Mouse (Mus musculus) bone marrow, adult 2 months (tissue): ENCODE results near the gene Olfr875.

ENCODE experiments used
- CTCF ChIP-seq: fragments of 200-500 bp; IDR thresholded peaks from 2 replicates; pipeline ENCODE4 v1.5.1; 2011; ENCODE audit warnings: low read length, control low read depth; ENCODE audit not compliant: control insufficient read depth, insufficient read depth
- POLR2A ChIP-seq: fragments of 200-500 bp; IDR thresholded peaks from 2 replicates; pipeline ENCODE4 v1.6.1; 2011; ENCODE audit warnings: low read depth, mild to moderate bottlenecking, control low read depth, low read length, borderline replicate concordance; ENCODE audit not compliant: control insufficient read depth

DNA sequence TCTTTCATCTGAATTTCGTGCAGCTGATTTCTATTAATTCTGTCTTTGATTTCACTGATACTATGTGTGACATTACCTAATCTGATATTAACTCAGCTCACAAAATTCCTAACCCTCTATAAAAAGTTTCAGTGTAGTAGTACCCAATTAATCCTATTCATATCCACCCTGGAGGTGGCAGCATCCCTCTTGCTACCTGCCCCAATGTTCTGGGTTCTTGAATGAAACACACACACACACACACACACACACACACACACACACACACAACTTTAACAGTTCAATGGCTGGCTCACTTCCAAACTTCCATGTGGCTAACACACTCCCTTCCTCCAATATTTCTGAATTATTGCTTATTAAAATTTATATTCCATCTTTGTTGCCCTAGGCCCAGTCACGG is 996 bp upstream of the Olfr875 start:
- TF ChIP-seq CTCF (no peak), POLR2A (no peak)
